Mouse (Mus musculus) ES-CJ7 (cell line): ENCODE measurements at regions not wholly inside any gene's neighbourhood (a gene's known extent, or its start where the extent isn't known, plus 50 kb on each side); places are given as distances from the start of the nearest gene placed in this dataset.
A peak's percentile ranks its signal among the peaks of the same experiment; 100 is the strongest.

Source experiments
- DNase-seq: peaks from one replicate; pipeline ENCODE4 v3.0.0; 2011; ENCODE audit warnings: low read depth, low spot score

DNA sequence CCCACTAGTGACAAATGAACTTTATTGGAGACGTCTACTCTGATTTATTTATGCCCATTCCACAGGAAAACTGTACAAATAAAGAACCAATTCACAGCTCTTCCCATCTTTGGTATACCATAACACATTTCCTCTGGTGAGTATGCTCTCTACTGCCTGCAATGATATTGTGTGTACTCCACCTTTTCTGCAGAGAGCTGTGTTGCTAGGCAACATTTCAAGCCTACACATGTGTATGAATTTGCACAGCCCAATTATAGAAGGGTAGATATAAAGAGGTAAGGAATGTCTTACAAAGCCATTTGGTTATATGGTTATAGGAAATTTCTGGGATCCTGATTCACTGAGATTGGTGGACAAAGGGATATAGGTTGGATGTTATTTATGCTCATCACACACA, 227.4 kb downstream of the 4931408C20Rik start:
- DNase-seq = no peak

DNA sequence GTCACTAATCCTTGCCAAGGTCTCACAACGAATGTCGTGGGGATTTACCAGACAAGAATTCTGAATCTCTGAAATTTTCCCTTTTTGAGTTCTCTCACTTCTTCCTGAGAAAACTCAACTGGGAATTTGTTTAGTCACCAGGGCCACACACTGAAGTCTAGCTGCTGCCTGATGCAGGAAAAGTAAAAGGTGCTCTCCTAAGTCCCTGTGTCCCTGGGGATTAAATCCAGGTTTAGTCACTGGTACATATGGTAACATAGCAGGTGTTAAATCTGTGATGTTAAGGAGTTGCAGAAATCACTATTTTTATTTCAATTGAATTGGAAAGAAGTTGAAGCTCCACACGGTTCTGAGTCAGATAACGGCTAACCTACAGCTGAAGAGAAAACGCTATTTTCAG, 260.9 kb downstream of the 4931408C20Rik start:
- no peak for DNase-seq

DNA sequence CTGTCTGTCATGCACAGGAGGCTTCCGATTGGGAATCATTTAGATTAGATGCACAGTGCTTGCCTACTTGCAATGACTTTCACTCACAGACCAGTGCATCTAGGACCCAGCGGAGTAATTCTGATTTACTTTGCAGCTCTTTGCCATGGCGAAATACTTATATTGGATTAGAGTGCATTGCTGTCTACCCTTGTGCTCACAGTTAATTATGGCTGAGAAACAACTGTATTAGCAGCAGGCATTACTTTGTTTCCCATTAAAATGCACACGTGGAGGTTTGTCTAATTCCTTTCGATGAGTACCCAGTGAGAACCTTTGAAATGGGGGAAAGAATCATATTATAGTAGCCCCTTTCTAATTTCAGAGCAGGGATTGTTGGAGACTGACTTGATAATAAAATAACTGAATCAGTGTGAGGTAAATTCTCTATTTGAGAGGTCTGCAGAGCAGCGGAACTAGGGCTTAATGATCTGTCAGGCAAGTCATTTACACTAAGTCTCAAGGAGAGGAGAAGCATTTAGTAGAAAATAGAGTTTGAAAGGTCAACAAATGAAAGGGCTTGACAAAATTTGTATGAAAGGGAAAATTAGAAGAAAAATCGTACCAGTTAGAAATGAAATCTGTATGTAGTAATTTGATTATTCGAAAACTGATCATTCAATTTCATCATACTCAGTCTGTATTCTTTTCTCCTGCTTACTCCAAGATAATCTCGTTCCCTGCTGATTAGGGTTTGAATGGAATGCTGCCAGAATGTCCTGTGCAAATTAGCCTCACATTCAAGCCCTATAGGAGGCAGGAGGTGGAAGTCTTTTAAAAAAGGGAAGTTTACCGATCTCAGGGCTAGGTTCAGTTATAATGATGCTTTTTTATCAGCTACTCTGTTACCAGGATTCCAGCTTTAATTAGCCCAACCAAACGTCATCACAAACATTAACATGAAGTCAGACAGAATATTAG, 299.0 kb downstream of the 4931408C20Rik start:
- DNase-seq = no peak

DNA sequence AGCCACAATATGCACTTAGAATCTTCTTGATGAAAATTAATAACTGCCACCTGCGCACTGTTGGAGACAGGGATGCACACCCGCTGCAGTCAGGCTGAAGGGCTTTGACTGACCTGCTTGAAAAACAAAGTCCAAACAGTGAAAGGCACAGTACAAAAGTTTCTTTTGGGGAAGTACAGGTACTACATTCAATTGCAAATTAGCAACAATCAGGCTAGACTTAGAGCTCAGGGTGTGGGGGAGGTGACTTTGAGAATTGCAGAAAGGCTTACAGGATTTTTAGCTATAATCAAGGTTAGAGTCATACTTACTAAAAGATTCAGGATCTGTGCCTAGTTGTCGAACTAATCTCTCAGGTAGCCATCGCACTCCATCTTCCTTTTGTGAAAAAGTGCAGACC, 346.7 kb downstream of the 4931408C20Rik start:
- DNase-seq = peak; percentile 86

DNA sequence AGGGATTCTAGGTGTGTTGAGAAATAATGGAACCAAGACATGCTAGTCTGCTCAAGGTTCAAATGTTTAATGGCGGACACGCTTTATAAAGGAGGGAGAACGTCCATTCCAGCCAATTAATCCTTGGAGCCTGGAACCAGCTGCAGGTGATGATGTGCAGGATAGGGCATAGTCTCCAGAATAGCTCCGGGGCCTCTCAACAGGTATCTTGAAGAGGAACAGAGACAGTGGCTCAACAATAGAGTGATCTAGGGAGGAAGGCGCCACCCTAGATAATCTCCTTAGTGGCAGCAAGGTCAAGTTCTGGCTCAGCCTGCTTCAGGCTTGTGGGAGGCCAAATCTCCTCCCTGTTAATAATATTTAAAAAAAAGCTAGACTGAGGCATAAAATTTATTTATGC, 347.4 kb downstream of the 4931408C20Rik start:
- peak; percentile 53 for DNase-seq

DNA sequence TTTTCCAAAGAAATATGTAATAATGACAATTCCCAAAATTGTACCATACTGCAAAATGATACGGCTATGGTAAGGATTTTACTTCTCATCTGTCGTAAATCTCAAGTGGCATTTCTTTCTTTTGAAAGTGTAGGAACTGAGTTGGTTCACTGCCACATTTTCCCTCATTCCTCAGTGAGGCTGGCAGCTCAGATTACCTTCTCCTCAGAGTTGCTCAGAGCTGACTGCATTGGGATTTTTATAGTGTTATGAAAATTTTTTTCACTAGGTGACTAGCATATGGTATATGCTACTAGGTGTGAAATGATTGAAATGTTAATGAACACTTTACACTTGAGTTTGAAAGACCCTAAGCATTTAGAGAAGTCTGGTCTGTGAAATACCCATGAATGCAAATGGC, 397.7 kb downstream of the 4931408C20Rik start:
- DNase-seq = no peak

DNA sequence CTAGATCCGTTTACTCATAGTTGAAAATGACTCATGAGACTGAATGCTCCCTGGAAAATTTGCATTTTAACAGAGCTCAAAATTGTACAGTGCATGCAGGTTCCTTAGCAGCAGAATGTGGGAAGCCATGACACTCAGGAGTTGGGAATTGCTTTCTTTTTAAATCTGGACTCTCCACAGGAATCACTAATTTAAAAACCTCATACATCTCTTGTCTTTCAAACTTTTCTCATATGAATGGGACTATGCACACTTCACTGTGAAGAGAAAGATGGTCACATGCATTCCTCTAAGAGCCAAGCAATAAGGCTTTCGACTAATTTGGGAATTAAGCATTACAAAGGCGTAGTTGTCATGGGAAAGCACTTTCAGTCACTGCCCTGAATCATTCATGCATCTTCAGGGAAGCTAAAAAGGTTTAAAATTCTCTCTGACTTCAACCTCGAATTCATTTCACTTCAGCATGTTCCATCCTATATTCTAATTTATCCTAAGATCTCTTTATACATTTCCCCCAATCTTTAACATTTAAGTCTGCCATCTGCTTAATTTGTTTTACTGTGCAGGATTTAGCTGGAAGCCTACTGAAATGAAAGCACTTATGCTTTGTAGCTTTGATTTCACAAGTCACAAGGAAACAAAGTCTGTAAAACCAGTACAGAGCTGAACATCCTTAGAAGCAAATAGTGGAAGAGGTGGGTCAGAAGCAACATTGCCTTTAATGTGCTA, 404.2 kb downstream of the 4931408C20Rik start:
- no peak for DNase-seq

DNA sequence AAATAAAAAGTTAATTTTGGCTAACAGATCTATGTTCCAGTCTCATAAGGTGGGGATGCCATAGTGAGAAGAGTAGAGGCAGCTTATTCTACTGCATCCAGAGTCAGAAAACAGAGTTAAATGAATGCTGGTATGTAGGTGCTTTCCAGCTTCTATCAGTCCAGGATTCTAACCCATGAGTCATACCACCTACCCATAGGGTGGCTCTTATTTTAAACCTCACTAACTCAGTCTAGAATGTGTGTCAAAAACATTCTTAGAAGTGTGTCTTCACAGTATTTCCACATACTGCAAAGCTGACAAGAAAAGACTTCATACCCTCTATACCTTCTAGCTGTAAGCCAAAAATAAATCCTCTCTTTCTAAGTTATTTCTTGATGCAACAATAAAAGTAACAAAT, 410.7 kb downstream of the 4931408C20Rik start:
- no peak for DNase-seq

DNA sequence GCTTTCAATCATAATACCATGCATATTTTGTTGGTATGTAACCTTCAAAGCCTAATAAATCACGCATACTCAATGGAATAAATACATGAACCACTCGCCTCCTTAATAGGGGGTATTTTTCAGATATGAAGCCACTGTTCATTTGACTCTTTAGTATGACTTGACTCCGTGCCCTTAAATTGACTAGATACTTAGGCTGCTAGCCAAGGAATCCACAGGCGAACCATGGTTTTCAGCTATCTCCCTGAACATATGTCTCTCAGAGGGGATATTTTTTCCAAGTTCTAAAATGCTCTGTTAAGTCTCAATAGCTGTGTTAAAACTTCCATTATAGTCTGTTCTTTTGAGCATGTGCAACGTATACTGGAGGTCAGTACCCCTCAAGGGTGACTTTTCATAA, 413.8 kb upstream of the Adgrb3 start:
- DNase-seq = no peak

DNA sequence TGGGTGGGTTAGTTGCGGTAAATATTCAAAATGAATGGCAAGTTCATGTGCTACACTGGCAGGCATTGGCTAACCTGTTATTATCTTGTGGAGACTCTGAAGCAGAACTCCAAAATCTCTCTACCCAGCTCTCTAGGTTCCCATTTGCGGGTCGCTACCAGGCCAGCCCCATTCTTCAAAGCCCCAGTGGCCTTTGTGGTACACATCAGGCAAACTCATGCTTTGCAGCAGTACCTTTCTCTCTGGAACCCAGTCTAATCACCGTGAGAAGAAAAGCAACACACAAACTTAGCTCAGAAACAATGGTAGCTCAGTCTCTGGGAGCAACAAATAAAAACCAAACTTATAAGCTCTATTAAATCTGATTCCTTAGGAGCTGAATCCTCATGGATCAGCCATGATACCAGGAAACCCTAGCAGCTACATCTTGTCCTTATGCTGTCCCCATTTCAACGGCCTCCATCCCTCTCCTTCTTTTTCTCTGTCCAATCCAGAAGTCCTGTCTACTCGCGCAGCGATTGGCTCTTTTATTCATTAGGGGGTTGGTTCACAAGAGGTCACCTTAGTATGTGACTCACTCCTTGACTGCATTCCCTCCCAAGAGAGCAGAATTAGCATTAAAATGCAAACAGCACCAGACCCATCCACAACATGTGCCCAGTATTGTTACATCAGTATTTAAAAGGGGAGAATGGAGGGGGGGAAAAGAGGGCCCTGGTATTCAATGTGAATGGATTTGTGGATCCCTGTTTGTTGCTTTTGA, 400.0 kb upstream of the Adgrb3 start:
- peak; percentile 66 for DNase-seq

DNA sequence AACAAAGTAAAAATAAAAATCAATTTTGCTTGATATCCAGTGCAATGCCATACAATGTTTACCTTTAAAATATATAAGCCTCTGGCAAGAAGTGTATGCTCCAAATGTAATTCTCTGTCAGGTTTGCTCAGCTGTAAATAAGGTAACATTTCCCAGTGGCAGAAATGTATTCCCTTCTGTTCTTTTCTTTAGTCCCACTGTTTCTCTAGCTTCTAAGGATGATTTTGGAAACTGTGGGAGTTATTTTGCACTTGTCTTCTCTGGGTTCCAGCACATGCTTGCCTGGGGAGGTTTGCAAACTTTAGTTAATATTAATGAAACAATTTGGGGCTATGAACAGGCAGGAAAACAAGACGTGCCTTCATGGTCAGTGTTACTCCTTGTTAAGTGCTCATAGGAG, 374.9 kb upstream of the Adgrb3 start:
- DNase-seq = no peak
